Mouse (Mus musculus): ENCODE results near the gene Scamp2. TPM values are rescaled to one million over a fixed set of nuclear protein-coding genes. Genes with fewer than 3 reads are reported as not detected.
A peak's percentile ranks its signal among the peaks of the same experiment; 100 is the strongest.

The Scamp2 gene
- polyA plus RNA-seq, 1 experiment = 35.5 TPM

DNA sequence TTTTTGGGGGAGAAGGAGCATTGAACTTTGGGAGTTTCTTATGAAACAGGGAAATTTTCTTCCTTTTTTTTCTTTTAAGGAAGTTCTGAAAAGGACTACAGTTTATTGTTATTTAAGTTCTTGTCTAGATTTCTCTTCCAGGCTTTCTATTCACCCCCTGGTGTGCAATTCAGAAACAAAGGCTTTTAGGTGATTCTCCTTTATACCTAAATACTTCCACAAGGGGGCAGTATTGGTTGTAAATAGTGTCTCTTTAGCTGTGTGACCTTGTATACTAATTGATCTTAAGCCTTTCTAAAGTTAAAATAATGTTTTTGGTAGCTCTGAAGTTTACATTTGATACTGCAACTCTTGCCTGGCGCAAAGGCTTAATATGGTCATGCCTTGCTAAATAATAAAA, 37.0 kb upstream of the Scamp2 start:
- Histone ChIP-seq H3K27ac (ENCODE audit: insufficient read depth, low read length) (no peak overlapping the region), H3K4me1 (ENCODE audit: control insufficient read depth, insufficient read depth, low read length) (peaks cover 17% of the 10 kb centered on the region), H3K4me3 (replicated peaks; ENCODE audit: insufficient read depth, low read depth, low read length) (peak overlapping the region; percentile 46), H3K27me3 (ENCODE audit: control insufficient read depth, insufficient read depth, low read length) (no peaks in the 10 kb centered on the region)
- DNase-seq = peak in 1 of 2 experiments; percentile 56
- 78% methylated on average over 1 of the region's 1 CpGs for WGBS
- TF ChIP-seq CTCF (IDR thresholded peaks at IDR 0.05; ENCODE audit: borderline replicate concordance, insufficient read depth, low read depth, low read length) = no peak; the same call in 1 of the 2 replicates
- TF ChIP-seq POLR2A (IDR thresholded peaks at IDR 0.05; ENCODE audit: borderline replicate concordance, insufficient read depth, low read length) = no peak

DNA sequence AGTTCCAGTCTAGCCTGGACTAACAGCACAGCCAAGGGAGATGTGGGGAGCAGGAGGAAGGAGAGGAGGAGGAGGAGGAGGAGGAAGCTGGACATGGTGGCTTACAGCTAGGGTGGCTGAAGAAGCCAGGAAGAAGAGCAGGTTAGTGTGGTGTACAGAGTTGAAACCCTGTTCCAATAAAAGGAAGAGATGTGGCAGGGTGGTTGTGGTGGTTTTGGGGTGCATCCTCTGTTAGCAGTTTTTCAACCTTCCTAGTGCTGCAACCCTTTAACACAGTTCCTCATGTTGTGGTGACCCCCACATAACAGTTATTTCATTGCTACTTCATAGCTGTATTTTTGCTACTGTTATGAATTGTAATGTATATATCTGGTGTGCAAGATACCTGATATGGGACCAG, 36.3 kb upstream of the Scamp2 start:
- Histone ChIP-seq H3K4me1 (ENCODE audit: control insufficient read depth, insufficient read depth, low read length) (peaks cover 17% of the 10 kb centered on the region), H3K4me3 (replicated peaks; ENCODE audit: insufficient read depth, low read depth, low read length) (peak overlapping the region; percentile 22), H3K27me3 (ENCODE audit: control insufficient read depth, insufficient read depth, low read length) (no peaks in the 10 kb centered on the region), H3K27ac (ENCODE audit: insufficient read depth, low read length) (no peak overlapping the region)
- no peak for DNase-seq
- TF ChIP-seq CTCF (IDR thresholded peaks at IDR 0.05; ENCODE audit: borderline replicate concordance, insufficient read depth, low read depth, low read length) (no peak), POLR2A (IDR thresholded peaks at IDR 0.05; ENCODE audit: borderline replicate concordance, insufficient read depth, low read length) (no peak)

DNA sequence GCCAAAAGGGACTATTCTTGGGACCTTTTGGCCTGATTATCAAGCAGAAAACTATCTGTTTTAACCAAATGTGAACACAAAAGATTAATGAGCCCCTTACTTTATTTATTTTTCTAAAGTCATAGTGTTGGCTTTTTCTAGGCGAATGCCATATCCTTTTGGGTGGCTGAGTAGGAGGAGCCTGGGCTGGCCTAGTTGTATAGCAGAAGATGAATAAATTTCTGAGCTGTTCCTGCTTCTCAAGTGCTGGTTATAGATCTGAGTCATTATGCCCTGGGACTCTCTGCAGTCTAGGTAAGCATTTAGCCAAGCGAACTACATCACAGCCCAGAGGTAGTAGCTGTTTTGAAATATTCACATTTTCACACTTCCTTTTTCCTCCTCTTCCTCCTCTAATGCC, 35.2 kb upstream of the Scamp2 start:
- no peak overlapping the region for H3K27ac ChIP-seq (ENCODE audit: insufficient read depth, low read length)
- WGBS = 65% methylated on average over 2 of the region's 2 CpGs
- DNase-seq = no peak

GRCm38 (mm10) chr9:57526435-57526834, 34.3 kb upstream of the Scamp2 start:
- no peaks in the 10 kb centered on the region for H3K27me3 ChIP-seq (ENCODE audit: control insufficient read depth, insufficient read depth, low read length)
- no peak overlapping the region for H3K4me3 ChIP-seq (replicated peaks; ENCODE audit: insufficient read depth, low read depth, low read length)
- DNase-seq = no peak
- TF ChIP-seq CTCF (IDR thresholded peaks at IDR 0.05; ENCODE audit: borderline replicate concordance, insufficient read depth, low read depth, low read length) (no peak), POLR2A (IDR thresholded peaks at IDR 0.05; ENCODE audit: borderline replicate concordance, insufficient read depth, low read length) (no peak)
- H3K27ac ChIP-seq (ENCODE audit: insufficient read depth, low read length) = no peak overlapping the region
- H3K4me1 ChIP-seq (ENCODE audit: control insufficient read depth, insufficient read depth, low read length) = peaks cover 17% of the 10 kb centered on the region

More for the DNA sequence above, 35.2 kb upstream of the Scamp2 start:
- TF ChIP-seq POLR2A (IDR thresholded peaks at IDR 0.05; ENCODE audit: borderline replicate concordance, insufficient read depth, low read length) (no peak), CTCF (IDR thresholded peaks at IDR 0.05; ENCODE audit: borderline replicate concordance, insufficient read depth, low read depth, low read length) (no peak)
- Histone ChIP-seq H3K4me3 (replicated peaks; ENCODE audit: insufficient read depth, low read depth, low read length) (no peak overlapping the region), H3K4me1 (ENCODE audit: control insufficient read depth, insufficient read depth, low read length) (peaks cover 17% of the 10 kb centered on the region), H3K27me3 (ENCODE audit: control insufficient read depth, insufficient read depth, low read length) (no peaks in the 10 kb centered on the region)

DNA sequence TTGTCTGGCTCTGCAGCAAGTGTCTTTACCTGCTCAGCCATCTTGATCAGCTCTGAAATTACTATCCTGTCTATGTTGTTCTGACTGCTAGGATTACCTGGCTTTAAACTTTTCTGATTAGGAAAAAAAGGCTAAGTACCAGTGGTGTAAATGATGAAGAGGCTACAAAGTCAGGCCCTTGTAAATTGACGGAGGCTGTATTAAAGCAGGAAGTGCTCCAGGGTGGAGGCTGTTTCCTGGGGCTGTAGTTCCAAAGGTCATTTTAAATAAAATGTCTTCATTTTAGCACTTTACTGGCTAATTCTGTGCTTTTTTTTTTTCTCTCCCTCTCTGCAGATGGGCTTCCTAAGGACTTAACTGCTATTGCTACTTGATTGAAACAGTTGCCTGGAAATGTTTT, 28.8 kb upstream of the Scamp2 start:
- 91% methylated on average over 1 of the region's 1 CpGs for WGBS
- TF ChIP-seq CTCF (IDR thresholded peaks at IDR 0.05; ENCODE audit: borderline replicate concordance, insufficient read depth, low read depth, low read length) (no peak), POLR2A (IDR thresholded peaks at IDR 0.05; ENCODE audit: borderline replicate concordance, insufficient read depth, low read length) (no peak)
- Histone ChIP-seq H3K4me3 (replicated peaks; ENCODE audit: insufficient read depth, low read depth, low read length) (no peak overlapping the region), H3K4me1 (ENCODE audit: control insufficient read depth, insufficient read depth, low read length) (no peaks in the 10 kb centered on the region), H3K27me3 (ENCODE audit: control insufficient read depth, insufficient read depth, low read length) (no peaks in the 10 kb centered on the region), H3K27ac (ENCODE audit: insufficient read depth, low read length) (no peak overlapping the region)
- no peak for DNase-seq

DNA sequence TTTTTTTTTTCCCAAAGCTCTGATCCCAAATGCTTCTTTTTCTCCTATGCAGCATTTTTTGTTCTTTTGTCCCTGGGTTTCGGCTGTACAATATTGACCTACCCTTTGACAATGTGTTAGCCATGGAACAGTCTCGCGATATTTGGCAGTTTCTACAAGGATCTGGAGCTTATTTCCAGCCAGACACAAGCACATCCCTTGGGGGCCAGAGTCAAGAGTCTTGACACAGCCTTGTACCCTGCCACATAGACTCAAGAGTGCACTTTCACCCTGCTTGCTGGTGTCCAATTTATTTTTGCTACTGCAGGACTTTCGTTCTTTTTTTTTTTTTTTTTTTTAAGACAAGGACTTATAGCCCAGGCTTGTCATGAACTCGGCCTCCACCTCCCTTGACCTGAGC, 24.4 kb upstream of the Scamp2 start:
- WGBS = 81% methylated on average over 5 of the region's 5 CpGs
- no peaks in the 10 kb centered on the region for H3K27me3 ChIP-seq (ENCODE audit: control insufficient read depth, insufficient read depth, low read length)
- DNase-seq = no peak
- no peak for TF ChIP-seq CTCF (IDR thresholded peaks at IDR 0.05; ENCODE audit: borderline replicate concordance, insufficient read depth, low read depth, low read length)
- TF ChIP-seq POLR2A (IDR thresholded peaks at IDR 0.05; ENCODE audit: borderline replicate concordance, insufficient read depth, low read length) = no peak
- H3K4me1 ChIP-seq (ENCODE audit: control insufficient read depth, insufficient read depth, low read length) = no peaks in the 10 kb centered on the region
- no peak overlapping the region for H3K27ac ChIP-seq (ENCODE audit: insufficient read depth, low read length)
- no peak overlapping the region for H3K4me3 ChIP-seq (replicated peaks; ENCODE audit: insufficient read depth, low read depth, low read length)

DNA sequence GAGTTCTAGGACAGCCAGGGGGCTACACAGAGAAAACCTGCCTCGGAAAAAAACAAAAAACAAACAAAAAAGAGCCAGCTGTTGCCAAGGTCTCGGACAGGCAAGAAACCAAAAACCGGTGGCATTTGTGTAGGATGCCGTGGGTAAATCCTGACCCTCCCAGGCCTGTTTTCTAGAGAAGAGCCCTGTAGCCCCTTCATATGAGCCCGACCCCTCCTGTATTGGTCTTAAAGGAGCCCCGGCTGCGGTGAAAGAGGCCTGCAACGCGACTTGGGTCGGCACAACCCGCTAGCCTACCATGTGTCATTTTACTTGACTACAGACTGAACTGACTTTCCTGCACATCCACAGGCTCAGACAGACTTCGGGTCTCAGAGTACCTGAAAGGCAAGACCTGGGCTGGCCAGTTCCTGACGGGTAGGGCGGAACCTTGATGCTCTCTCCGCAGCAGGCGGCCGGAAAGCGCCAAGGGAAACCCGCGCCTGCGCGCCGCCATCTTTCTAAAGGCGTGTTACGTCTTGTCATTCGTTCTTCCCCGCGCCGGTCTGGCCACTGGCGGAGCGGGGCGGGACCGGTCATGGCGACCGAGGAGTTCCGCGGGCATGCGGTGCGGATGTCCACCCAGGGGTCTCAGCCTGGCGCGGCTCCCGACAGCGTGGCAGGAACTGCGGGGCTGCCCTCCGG, 23.6 kb upstream of the Scamp2 start, which contains the start of gene Fam219b:
TSS of gene Fam219b (plus strand) at position 485 of the 684 bp plus-strand sequence.
- peak within 1 kb of the TSS; percentile 67 for H3K27ac ChIP-seq (ENCODE audit: insufficient read depth, low read length)
- under 1% methylated on average over 45 of the region's 45 CpGs for WGBS
- peak within 1 kb of the TSS; percentile 58 for H3K4me3 ChIP-seq (replicated peaks; ENCODE audit: insufficient read depth, low read depth, low read length)
- no peaks in the 10 kb centered on the region for H3K27me3 ChIP-seq (ENCODE audit: control insufficient read depth, insufficient read depth, low read length)
- H3K4me1 ChIP-seq (ENCODE audit: control insufficient read depth, insufficient read depth, low read length) = no peaks in the 10 kb centered on the region
- TF ChIP-seq CTCF (IDR thresholded peaks at IDR 0.05; ENCODE audit: borderline replicate concordance, insufficient read depth, low read depth, low read length) = no peak
- TF ChIP-seq POLR2A (IDR thresholded peaks at IDR 0.05; ENCODE audit: borderline replicate concordance, insufficient read depth, low read length) = peak; percentile 74
- peak; percentile 92 to 93 for DNase-seq

DNA sequence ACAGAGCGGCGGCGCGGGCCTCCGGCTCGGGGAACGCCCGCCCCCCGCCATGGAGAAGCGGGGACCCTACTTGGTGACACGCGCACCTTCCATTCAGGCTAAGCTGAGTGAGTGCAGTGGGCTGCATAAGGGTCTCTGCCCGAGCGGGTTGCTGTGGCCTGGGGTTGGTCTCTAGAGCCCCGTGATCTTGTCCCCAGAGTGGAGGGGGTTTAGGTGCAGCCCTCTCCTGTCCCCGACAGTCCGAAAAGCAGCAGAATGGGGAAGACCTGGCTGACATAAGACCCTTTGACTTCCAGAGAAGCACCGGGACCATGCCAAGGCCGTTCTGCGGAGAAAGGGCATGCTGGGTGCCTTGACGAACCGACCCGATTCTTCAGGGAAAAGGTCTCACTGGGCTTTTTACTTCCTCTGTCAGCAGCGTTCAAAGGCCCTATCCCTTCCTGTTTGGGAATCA, 23.0 kb upstream of the Scamp2 start:
- H3K27me3 ChIP-seq (ENCODE audit: control insufficient read depth, insufficient read depth, low read length) = no peaks in the 10 kb centered on the region
- H3K27ac ChIP-seq (ENCODE audit: insufficient read depth, low read length) = peak overlapping the region; percentile 67
- peak overlapping the region; percentile 58 for H3K4me3 ChIP-seq (replicated peaks; ENCODE audit: insufficient read depth, low read depth, low read length)
- no peak for TF ChIP-seq CTCF (IDR thresholded peaks at IDR 0.05; ENCODE audit: borderline replicate concordance, insufficient read depth, low read depth, low read length)
- TF ChIP-seq POLR2A (IDR thresholded peaks at IDR 0.05; ENCODE audit: borderline replicate concordance, insufficient read depth, low read length) = no peak
- H3K4me1 ChIP-seq (ENCODE audit: control insufficient read depth, insufficient read depth, low read length) = no peaks in the 10 kb centered on the region
- DNase-seq = peak in 1 of 2 experiments; percentile 45
- WGBS = under 1% methylated on average over 24 of the region's 24 CpGs
